Mouse (Mus musculus) frontal cortex, postnatal 25 days (tissue): ENCODE measurements around the gene Igsf21.

ENCODE experiments used
- DNase-seq, 2 experiments: peaks; one replicate each; pipeline ENCODE4 v3.0.0; 2022; ENCODE audit warnings: low spot score in 2 of 2

The Igsf21 gene

GRCm38 (mm10) chr4:140196717-140197116 is 49.9 kb downstream of the Igsf21 start:
- no peak for DNase-seq

DNA sequence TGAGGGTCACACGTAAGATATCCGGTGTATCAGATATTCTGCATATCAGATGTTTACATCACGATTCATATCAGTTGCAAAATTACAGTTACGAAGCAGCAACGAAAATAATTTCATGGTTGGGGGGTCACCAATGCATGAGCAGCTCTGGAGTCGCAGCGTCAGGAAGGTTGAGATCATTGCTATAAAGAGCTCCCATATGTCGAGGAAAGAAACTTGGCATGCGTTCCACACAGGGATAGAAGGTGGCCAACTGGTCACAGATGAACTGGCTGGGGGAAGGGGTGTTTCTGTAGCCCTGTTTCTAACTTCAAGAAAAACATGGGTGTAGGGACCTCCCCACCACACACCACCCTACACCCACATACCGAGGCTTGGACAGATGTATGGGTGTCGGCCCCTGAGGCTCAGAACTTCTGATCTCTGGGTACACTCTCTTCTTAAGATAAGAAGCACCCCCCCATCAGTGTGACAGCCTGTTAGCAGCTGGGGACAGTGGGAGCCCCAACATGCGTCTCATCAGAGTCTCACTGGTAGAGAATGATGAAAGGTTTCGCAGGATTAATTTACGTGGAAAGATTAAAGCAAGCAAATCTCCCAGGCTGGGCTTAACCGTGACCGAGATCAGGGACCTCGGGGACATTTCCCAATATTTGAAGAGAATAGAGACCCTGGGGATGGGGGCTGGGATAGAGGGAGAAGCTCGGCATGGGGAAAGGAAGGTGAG is 54.1 kb downstream of the Igsf21 start:
- DNase-seq: no peak

- peak in 1 of 2 experiments; percentile 32 for DNase-seq
Measured at GRCm38 (mm10) chr4:140189601-140190000, 57.0 kb downstream of the Igsf21 start.

DNA sequence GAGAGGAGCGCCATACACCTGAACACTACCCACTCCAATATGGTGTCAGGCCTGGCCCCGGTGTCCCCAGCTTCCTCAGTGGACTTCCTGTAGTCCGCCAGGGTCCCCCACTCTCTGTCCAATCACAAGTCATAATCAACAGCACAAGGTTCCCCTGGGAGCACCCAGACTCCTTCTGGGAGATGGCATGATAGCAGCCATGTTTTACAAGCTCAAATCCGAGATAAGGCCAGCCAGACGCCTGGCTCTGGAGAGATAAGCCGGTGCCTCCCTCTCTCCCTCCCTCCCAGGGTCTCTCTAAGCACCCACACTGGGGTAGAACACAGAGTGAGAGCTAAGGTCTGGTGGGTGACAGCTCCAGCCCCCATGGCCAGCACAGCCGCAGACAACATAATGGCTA is 58.0 kb downstream of the Igsf21 start:
- no peak for DNase-seq

GRCm38 (mm10) chr4:140187404-140188145 is 59.0 kb downstream of the Igsf21 start:
- DNase-seq: no peak

DNA sequence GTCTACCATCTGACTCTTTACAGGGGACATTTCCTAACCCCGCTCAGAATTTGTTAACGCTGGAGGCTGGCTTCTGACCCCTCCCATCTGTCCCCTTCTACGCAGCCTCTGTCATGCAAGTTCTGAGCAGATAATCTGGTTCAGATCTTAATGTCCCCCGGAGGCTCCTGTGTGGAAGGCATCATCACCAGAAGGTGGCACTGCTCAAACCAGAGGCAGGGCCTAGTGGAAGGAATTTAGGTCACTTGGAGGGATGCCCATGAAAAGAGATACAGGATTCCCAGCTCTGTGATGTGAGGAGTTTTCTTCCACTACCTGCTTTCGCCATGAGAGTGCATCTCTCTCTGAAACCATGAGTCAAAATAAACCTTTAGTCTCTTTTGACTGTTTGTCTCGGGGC is 67.0 kb downstream of the Igsf21 start:
- no peak for DNase-seq

- no peak for DNase-seq
Measured at GRCm38 (mm10) chr4:140177055-140177454, 69.5 kb downstream of the Igsf21 start.

DNA sequence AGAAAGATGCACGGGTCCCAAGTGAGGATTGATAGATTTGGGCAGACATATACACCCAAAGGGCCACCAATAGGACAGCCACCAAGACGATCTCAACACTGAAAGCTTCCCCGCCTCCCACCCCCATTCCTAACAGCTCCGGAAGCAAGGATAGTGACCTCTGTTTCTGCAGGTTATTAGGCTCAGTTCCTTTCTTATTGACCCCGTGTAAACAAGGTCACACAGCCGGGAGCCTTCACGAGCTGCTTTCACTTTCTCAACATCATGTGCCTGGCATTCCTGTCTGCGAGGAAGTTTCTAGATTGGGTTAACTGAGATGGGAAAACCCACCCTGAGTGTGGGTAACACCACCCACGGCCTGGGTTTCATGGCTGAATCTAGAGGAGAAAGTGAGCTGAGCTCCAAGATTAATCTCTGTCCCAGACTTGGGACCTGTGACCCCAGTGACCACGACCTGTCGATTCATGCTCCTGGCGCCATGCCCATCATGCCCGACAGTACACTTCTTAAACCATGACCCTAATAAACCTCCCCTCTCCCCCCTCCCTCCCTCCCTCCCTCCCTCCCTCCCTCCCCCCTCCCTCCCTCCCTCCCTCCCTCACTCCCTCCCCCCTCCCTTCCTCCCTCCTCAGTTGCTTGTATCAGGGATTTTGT is 72.7 kb downstream of the Igsf21 start:
- DNase-seq: no peak

DNA sequence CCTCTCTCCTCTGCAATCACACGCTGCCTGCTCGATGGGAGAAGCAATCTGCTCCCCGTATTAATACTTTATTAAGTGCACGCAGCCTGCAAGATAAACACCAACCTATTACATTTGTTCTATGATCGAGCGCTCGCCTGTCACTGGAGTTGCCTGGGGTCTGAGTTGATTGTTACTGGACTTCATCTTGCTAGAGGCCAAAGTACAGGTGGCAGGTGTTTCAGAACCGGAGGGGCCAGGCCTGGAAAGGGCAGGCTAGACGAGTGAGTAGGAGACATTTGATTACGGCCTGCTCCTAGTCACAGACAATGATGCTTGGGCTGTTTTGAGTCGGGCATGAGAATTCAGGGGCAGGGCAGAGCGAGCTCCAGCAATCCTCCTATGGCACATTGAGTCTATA is 73.5 kb downstream of the Igsf21 start:
- DNase-seq: no peak

GRCm38 (mm10) chr4:140171917-140172316 is 74.7 kb downstream of the Igsf21 start:
- DNase-seq: no peak

- no peak for DNase-seq
Measured at GRCm38 (mm10) chr4:140171189-140171588, 75.4 kb downstream of the Igsf21 start.

DNA sequence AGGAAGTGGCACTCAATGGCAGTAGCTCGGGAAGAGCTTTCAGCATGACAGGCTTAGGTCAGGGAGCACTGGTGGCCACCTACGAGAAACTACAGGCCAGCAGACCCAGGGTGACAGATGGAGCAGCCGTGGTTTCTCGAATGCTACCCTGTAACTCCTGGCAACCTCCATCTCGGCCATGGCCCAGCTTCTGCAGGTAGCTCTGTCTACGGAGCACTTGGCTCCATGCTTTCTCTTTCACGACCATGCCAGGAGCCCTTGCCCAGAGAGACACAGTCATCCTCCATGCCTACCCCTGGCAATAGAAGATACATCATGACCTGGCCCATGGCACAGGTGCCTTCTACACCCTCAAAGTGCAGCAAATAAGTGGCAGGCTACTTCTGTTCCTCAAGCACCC is 80.7 kb downstream of the Igsf21 start:
- DNase-seq: no peak

- no peak for DNase-seq
Measured at GRCm38 (mm10) chr4:140164662-140165061, 81.9 kb downstream of the Igsf21 start.

DNA sequence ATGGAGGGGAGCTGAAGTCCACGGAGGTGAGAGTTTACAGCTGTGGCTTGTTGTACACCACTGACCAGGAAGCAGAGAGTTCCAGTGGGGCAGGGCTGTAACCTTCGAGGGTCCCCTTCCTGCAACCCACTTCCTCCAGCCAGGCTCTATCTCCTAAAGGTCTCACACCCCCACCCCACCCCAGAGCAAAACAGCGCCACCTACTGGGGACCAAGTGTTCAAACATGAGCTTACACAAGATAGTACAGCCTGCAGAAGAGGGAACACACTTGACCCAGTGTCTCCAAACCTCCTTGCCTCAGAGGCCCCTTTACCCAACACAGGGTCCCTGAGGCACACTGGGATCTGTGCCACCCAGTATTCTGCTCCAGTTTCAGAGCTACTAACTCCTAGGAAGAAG is 87.0 kb downstream of the Igsf21 start:
- DNase-seq: no peak

DNA sequence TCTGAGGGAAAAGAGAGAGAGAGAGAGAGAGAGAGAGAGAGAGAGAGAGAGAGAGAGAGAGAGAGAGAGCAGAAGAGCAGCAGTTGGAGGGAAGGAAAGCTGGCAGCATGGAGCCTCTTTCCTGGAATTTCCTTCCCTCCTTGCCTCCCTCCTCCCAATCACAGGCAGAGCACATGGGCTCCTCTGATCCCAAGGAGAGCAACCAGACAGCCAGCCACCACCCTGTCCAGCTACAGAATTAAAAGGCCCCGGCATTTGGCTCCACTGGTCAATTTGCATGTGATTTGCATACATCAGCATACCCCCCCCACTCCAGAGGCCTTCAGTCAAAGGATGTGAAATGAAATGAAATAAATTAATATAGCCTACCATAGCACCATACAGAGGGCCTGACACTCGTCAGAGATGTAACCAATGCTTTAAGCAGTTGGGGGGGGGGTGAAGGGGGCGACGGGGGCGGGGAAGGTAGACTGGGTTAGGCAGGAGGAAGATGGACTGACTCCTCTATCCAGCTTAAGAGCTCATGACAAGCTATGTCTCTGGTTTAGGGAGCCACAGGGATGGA is 91.6 kb downstream of the Igsf21 start:
- no peak for DNase-seq

DNA sequence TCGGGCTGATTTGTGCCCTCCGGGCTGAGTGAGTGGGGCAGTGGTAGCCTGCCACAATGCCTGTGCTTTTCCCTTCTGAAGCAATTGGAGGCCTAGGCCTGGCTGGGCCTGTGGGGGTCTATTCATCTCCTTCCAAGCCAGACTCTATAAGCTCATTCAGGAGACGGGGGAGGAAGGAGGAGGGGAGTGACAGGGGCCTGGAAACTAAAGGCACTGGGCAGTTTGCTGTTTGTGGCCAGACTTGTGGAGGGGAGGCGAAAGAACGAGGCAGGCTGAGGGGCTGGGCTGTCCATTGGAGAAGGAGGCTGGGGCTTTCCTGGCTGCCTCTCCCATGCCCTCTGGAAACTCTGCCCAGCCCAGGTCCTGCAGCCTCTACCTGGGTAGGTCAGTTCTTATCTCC is 92.1 kb downstream of the Igsf21 start:
- DNase-seq: no peak

DNA sequence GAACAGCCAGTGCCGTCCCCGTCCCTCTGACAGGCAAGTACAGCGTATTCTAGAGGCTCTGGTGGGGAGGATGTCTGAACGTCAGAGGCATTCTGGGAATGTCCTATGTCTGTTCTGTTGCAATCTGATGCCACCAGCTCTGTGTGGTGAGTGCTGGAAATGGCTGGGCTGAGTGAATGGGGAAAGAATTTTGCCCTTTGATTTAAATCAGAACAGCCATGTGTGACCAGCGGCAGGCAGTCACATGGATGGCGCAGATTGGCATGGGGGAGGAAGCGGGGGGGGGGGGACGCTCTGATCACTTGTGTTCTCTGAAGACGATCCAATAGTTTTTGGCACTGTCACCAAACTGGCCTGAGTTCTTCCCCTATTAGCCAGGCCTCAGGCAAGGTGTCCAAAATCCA is 92.9 kb downstream of the Igsf21 start:
- no peak for DNase-seq

DNA sequence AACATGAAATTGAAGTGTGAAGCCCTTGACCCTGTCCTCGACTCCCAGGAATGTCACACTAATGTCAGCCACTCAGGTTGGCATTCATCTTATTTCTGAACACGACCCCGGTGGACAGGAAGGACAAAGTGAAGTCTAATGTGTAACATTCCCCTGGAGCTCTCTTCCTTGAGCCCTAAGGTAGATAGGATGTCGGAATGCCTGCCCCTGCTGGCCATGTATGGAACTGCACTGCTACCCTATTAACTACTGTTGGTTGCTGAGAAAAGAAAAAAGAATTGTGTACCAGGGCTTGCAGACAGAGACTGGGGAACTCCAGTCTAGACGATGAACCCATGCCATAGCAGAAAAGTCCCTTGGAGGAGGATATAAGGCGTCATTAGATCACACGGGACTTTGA is 93.5 kb downstream of the Igsf21 start:
- peak; percentile 36 for DNase-seq

DNA sequence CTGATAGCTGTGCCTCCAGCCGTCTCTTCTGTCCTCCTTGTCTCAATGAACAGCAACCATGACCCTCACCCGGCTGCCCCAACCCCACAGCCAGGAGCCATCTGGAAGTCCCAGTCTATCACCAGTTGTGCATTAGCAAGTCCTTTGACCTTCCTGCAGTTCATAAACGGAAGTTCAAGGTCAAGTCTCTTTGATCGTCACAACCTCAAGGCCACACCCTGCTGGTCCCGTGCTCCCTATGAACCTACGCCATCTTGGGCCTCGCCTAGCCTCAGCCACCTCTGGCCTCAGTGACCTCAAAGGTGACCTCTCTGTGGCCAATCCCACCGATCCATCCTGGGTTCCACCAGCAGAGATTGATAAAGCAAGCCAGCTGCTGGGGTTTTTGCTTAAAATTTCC is 96.9 kb downstream of the Igsf21 start:
- no peak for DNase-seq

DNA sequence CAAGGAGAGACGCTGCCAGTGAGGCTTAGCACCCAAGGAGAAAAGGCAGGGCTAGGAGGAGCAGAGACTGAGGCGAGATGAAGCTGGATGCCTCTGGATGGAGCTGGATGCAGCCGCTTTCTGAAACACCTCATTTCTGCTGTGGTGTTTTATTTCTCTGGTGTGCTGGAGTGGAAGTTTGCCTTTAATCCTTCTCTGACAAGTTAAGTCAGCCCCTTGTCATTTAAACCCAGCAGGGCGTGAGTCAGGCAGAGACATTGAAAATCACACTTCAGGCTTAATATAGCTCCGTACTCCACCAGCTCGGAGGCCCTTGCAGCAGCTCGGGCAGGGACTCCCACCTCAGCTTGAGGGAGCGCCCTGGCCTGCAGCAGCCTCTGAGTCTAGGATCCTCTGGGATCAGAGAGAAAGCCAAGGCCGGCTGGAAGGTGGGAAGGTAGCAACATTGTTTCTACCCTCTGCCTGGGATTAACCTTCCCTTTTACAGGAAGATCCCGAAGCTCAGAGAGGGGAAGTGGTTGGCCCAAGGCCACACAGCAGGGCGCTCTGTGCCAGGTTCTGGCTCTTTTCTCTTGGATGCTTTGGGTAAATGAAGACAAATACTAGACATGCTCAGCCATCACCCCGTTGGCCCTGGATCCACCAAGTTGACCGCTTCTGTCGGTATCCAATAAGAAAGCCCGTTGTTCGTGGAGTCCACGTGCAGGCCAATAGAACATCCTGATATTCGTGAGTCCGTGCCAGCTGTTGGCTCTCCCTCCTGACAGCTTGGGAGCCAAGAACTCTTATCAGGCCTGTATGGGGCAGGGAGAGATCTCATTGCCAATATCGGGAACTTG is 98.5 kb downstream of the Igsf21 start:
- peak; percentile 15 to 32 for DNase-seq

GRCm38 (mm10) chr4:140147079-140147840 is 99.3 kb downstream of the Igsf21 start:
- DNase-seq: no peak
